Mouse (Mus musculus) limb, embryonic 13.5 days (tissue): ENCODE data around the gene Olfr101. TPM values are rescaled to one million over a fixed set of nuclear protein-coding genes. Genes with fewer than 3 reads are reported as not detected.

Experiments
- ATAC-seq: fragments of 200-750 bp; cut with Nextera tagmentation; 2 replicates; pipeline ENCODE4 v1.8.0; 2017; ENCODE audit warnings: low read depth, moderate number of reproducible peaks, moderate TSS enrichment; ENCODE audit not compliant: low FRiP score
- H3K27ac ChIP-seq: fragments of 300-500 bp; sonication (generic); 2 replicates; pipeline ENCODE4 v1.5.1; 2015; ENCODE audit warnings: inconsistent platforms, mild to moderate bottlenecking, moderate library complexity
- H3K27me3 ChIP-seq: fragments of 300-500 bp; sonication (generic); 2 replicates; pipeline ENCODE4 v1.6.1; 2015; ENCODE audit warnings: mild to moderate bottlenecking, inconsistent platforms
- H3K36me3 ChIP-seq: fragments of 300-500 bp; sonication (generic); 2 replicates; pipeline ENCODE4 v1.6.1; 2015; ENCODE audit warnings: inconsistent platforms, mild to moderate bottlenecking, moderate library complexity
- H3K4me1 ChIP-seq: fragments of 300-500 bp; sonication (generic); 2 replicates; pipeline ENCODE4 v1.6.1; 2015; ENCODE audit warnings: inconsistent platforms
- H3K4me2 ChIP-seq: fragments of 300-500 bp; sonication (generic); replicated peaks from 2 replicates; pipeline ENCODE4 v1.6.1; 2015; ENCODE audit warnings: inconsistent platforms, mild to moderate bottlenecking, moderate library complexity
- H3K4me3 ChIP-seq: fragments of 300-500 bp; sonication (generic); 2 replicates; pipeline ENCODE4 v1.5.1; 2015; ENCODE audit warnings: moderate library complexity, mild to moderate bottlenecking, inconsistent platforms
- H3K9ac ChIP-seq: fragments of 300-500 bp; sonication (generic); 2 replicates; pipeline ENCODE4 v1.6.1; 2015; ENCODE audit warnings: mild to moderate bottlenecking, inconsistent platforms
- H3K9me3 ChIP-seq: fragments of 300-500 bp; sonication (generic); 2 replicates; pipeline ENCODE4 v1.6.1; 2016; ENCODE audit warnings: inconsistent platforms
- WGBS: fragments of 180-500 bp; shearing (Covaris S2); methylation state at CpG from one replicate; pipeline ENCODE4 v1.1.7; 2015; 5-methylcytosine and 5-hydroxymethylcytosine counted together
- polyA plus RNA-seq: library from polyadenylated mRNA; unstranded; fragments of >200 nt; fragmentation: Nextera tagmentation; extraction: Ambion mirVana; gene quantifications from 2 replicates; pipeline ENCODE4 v1.2.1, GENCODE M21; 2015

Gene Olfr101
- polyA plus RNA-seq, 1 experiment from 2014 or later, result not detected

- no peak overlapping the region for H3K9ac ChIP-seq
- 10% methylated on average over 1 of the region's 1 CpGs for WGBS
- H3K4me2 ChIP-seq, result no peak overlapping the region
- ATAC-seq, result no peak
- no peaks in the 10 kb centered on the region for H3K9me3 ChIP-seq
- H3K36me3 ChIP-seq, result no peaks in the 10 kb centered on the region
- no peak overlapping the region for H3K27ac ChIP-seq
- no peaks in the 10 kb centered on the region for H3K27me3 ChIP-seq
- no peaks in the 10 kb centered on the region for H3K4me1 ChIP-seq
- no peak overlapping the region for H3K4me3 ChIP-seq
These were observed 53.6 kb downstream of the Olfr101 start for GRCm38 (mm10) chr17:37250544-37250943.

DNA sequence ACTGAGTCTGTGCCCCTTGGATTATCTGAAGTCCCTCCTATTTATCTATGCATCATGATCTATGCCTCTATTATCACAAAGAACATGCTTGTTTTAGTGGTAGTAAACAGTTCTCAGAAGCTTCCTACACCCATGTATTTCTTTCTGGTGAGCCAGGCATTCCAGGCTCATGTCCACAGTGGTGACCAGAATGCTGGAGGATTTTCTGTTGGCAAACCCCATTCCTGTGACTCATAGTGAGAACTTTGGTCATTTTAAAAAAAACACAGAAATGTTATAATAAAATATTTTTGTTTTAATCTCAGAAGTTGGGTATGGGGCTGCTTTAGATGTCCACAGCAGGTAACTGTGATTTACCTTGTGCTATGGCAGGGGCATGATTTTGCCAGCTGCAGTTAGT, 54.7 kb downstream of the Olfr101 start:
- Histone ChIP-seq H3K27me3 (no peaks in the 10 kb centered on the region), H3K9ac (no peak overlapping the region), H3K36me3 (no peaks in the 10 kb centered on the region), H3K27ac (no peak overlapping the region), H3K4me1 (no peaks in the 10 kb centered on the region), H3K4me3 (no peak overlapping the region), H3K9me3 (no peaks in the 10 kb centered on the region), H3K4me2 (no peak overlapping the region)
- ATAC-seq, result no peak

Other genes starting within 250 kb of the Olfr101 start
- 0.09 TPM in 1 of 2 replicates, not detected in the other for gene Olfr90, start 215.8 kb downstream of the Olfr101 start, polyA plus RNA-seq
- not detected in 2 replicates for gene Olfr91, start 206.0 kb downstream of the Olfr101 start, polyA plus RNA-seq
- not detected in 2 replicates for gene Olfr92, start 184.2 kb downstream of the Olfr101 start, polyA plus RNA-seq
- not detected in 2 replicates for gene Olfr93, start 142.8 kb downstream of the Olfr101 start, polyA plus RNA-seq
- gene Ubd, start 110.4 kb downstream of the Olfr101 start, polyA plus RNA-seq, result not detected in 2 replicates
- gene Olfr94, start 103.3 kb downstream of the Olfr101 start, polyA plus RNA-seq, result not detected in 2 replicates
- gene Olfr95, start 91.2 kb downstream of the Olfr101 start, polyA plus RNA-seq, result not detected in 2 replicates
- gene Olfr96, start 84.2 kb downstream of the Olfr101 start, polyA plus RNA-seq, result not detected in 2 replicates
- gene Olfr97, start 67.0 kb downstream of the Olfr101 start, polyA plus RNA-seq, result not detected in 2 replicates
- gene Olfr98, start 40.6 kb downstream of the Olfr101 start, polyA plus RNA-seq, result not detected in 2 replicates
- gene H2-M3, start 34.1 kb downstream of the Olfr101 start, polyA plus RNA-seq, result 1.8 and 2.0 TPM in 2 replicates
- not detected in 2 replicates for gene Olfr99, start 20.9 kb downstream of the Olfr101 start, polyA plus RNA-seq
- not detected in 2 replicates for gene Olfr102, start 12.7 kb upstream of the Olfr101 start, polyA plus RNA-seq
- gene Olfr103, start 35.4 kb upstream of the Olfr101 start, polyA plus RNA-seq, result not detected in 2 replicates
- not detected in 2 replicates for gene Olfr104-ps, start 55.3 kb upstream of the Olfr101 start, polyA plus RNA-seq
- gene Olfr105-ps, start 74.7 kb upstream of the Olfr101 start, polyA plus RNA-seq, result not detected in 2 replicates
- not detected in 2 replicates for gene Olfr106-ps, start 86.1 kb upstream of the Olfr101 start, polyA plus RNA-seq
- gene Olfr107, start 94.9 kb upstream of the Olfr101 start, polyA plus RNA-seq, result 0.04 TPM in 1 of 2 replicates, not detected in the other
- not detected in 2 replicates for gene Olfr108, start 141.2 kb upstream of the Olfr101 start, polyA plus RNA-seq
- not detected in 2 replicates for gene Olfr109, start 154.6 kb upstream of the Olfr101 start, polyA plus RNA-seq
- not detected in 2 replicates for gene H2-M2, start 179.2 kb upstream of the Olfr101 start, polyA plus RNA-seq
- gene Olfr110, start 188.2 kb upstream of the Olfr101 start, polyA plus RNA-seq, result not detected in 2 replicates
- not detected in 2 replicates for gene Olfr111, start 203.7 kb upstream of the Olfr101 start, polyA plus RNA-seq